Mouse (Mus musculus) forebrain, embryonic 10.5 days (tissue): ENCODE measurements around the gene Slc4a8. TPM values are rescaled to one million over a fixed set of nuclear protein-coding genes. Genes with fewer than 3 reads are reported as not detected.
"Not testable (repeated sequence)": the region's sequence is repeated elsewhere in the genome, so short reads cannot be mapped to it uniquely, and the experiment has no call there.

ENCODE experiments used
- DNase-seq: peaks from one replicate; pipeline ENCODE4 v3.0.0-alpha.2; 2017; ENCODE audit warnings: low spot score; ENCODE audit errors: extremely low spot score
- H3K27ac ChIP-seq: fragments of 300-500 bp; sonication (generic); 2 replicates; pipeline ENCODE4 v1.5.1; 2016; ENCODE audit warnings: mild to moderate bottlenecking
- H3K27me3 ChIP-seq: fragments of 300-500 bp; sonication (generic); 2 replicates; pipeline ENCODE4 v1.6.1; 2016; ENCODE audit warnings: mild to moderate bottlenecking; ENCODE audit not compliant: poor library complexity, severe bottlenecking
- H3K36me3 ChIP-seq: fragments of 300-500 bp; sonication (generic); replicated peaks from 2 replicates; pipeline ENCODE4 v1.6.1; 2016; ENCODE audit warnings: mild to moderate bottlenecking, moderate library complexity
- H3K4me1 ChIP-seq: fragments of 300-500 bp; sonication (generic); 2 replicates; pipeline ENCODE4 v1.6.1; 2016
- H3K4me3 ChIP-seq: fragments of 300-500 bp; sonication (generic); 2 replicates; pipeline ENCODE4 v1.5.1; 2016; ENCODE audit warnings: mild to moderate bottlenecking, moderate library complexity
- H3K9me3 ChIP-seq: fragments of 300-500 bp; sonication (generic); 2 replicates; pipeline ENCODE4 v1.6.1; 2016; ENCODE audit warnings: mild to moderate bottlenecking, moderate library complexity
- WGBS: fragments of 180-500 bp; shearing (Covaris S2); methylation state at CpG from one replicate; pipeline ENCODE4 v1.1.7; 2016; 5-methylcytosine and 5-hydroxymethylcytosine counted together
- polyA plus RNA-seq: library from polyadenylated mRNA; unstranded; fragments of >200 nt; fragmentation: Nextera tagmentation; extraction: Ambion mirVana; gene quantifications from 2 replicates; pipeline ENCODE4 v1.2.1, GENCODE M21; 2016

Gene Slc4a8
- polyA plus RNA-seq, 1 experiment from 2014 or later, result 10.8 TPM

- Histone ChIP-seq H3K27me3 (peaks cover 15% of the 10 kb centered on the region), H3K4me1 (peaks cover 32% of the 10 kb centered on the region), H3K9me3 (no peaks in the 10 kb centered on the region), H3K27ac (no peak overlapping the region), H3K36me3 (peaks cover 11% of the 10 kb centered on the region), H3K4me3 (no peak overlapping the region)
- DNase-seq, result no peak
- WGBS, result 85% methylated on average over 16 of the region's 16 CpGs
Measured at GRCm38 (mm10) chr15:100764163-100764951, 2.8 kb downstream of the Slc4a8 start.

- DNase-seq, result no peak
- Histone ChIP-seq H3K27me3 (peaks cover 15% of the 10 kb centered on the region), H3K4me3 (no peak overlapping the region), H3K9me3 (peaks cover 3% of the 10 kb centered on the region; the same call in 1 of the 2 replicates), H3K36me3 (peaks cover 25% of the 10 kb centered on the region), H3K27ac (no peak overlapping the region), H3K4me1 (peaks cover 17% of the 10 kb centered on the region)
- WGBS, result 74% methylated on average over 9 of the region's 9 CpGs
Measured at GRCm38 (mm10) chr15:100766826-100767225, 5.3 kb downstream of the Slc4a8 start.

DNA sequence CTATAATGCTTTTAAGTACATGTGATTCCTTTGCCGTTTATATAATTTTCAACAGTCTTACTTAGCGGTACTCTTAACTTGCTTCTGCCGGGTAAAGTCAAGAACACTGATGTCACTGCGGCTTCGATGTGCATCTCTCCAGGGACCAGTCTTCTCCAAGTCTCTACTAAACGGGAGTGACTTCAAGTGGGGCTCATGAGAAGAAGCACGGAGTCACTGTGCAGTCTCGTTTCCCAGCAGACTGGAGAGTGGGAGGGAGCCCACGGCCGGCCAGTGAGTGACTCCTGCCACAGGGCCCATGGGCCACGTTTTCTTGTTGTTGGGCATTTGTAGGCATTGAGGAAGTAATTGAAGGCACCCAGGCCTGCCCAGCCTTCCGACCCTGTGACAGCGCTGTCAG lies 6.3 kb downstream of the Slc4a8 start:
- no peak for DNase-seq
- peaks cover 25% of the 10 kb centered on the region for H3K36me3 ChIP-seq
- H3K27ac ChIP-seq, result no peak overlapping the region
- peaks cover 6% of the 10 kb centered on the region for H3K27me3 ChIP-seq
- WGBS, result 88% methylated on average over 13 of the region's 13 CpGs
- peaks cover 7% of the 10 kb centered on the region for H3K4me1 ChIP-seq
- peaks cover 3% of the 10 kb centered on the region; the same call in 1 of the 2 replicates for H3K9me3 ChIP-seq
- H3K4me3 ChIP-seq, result no peak overlapping the region

- H3K4me3 ChIP-seq, H3K27me3 ChIP-seq, H3K9me3 ChIP-seq, H3K4me1 ChIP-seq, DNase-seq, H3K27ac ChIP-seq: not testable (repeated sequence)
- H3K36me3 ChIP-seq, result peaks cover 25% of the 10 kb centered on the region
- 92% methylated on average over 4 of the region's 4 CpGs for WGBS
Measured at GRCm38 (mm10) chr15:100769023-100769422, 7.5 kb downstream of the Slc4a8 start.

DNA sequence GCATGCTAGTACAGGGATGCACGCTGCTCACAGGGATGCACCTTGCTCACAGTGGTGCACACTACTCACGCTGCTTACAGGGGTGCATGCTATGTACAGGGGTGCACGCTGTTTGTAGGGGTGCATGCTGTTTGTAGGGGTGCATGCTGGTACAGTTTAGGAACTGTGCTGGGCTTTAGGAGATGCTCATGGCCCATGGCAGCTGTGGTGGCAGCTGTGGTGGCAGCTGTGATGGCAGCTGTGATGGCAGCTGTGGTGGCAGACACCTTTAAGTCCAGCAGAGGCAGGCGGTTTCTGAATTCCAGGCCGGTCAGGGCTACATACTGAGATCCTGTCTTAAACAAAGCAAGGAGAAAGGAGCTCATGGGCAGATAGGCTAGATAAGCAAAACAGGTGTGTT lies 8.8 kb downstream of the Slc4a8 start:
- no peak overlapping the region for H3K27ac ChIP-seq
- peaks cover 16% of the 10 kb centered on the region for H3K4me1 ChIP-seq
- no peak overlapping the region for H3K4me3 ChIP-seq
- peaks cover 25% of the 10 kb centered on the region for H3K36me3 ChIP-seq
- no peaks in the 10 kb centered on the region for H3K27me3 ChIP-seq
- 93% methylated on average over 5 of the region's 5 CpGs for WGBS
- no peak for DNase-seq
- H3K9me3 ChIP-seq, result peaks cover 3% of the 10 kb centered on the region; the same call in 1 of the 2 replicates

GRCm38 (mm10) chr15:100772685-100773084 lies 11.1 kb downstream of the Slc4a8 start:
- H3K27me3 ChIP-seq, result 0 out of 2 replicates have a peak, but pooled peaks cover 17% of the 10 kb centered on the region
- DNase-seq, result no peak
- no peak overlapping the region for H3K27ac ChIP-seq
- no peak overlapping the region for H3K4me3 ChIP-seq
- H3K36me3 ChIP-seq, result peaks cover 25% of the 10 kb centered on the region
- H3K4me1 ChIP-seq, result peaks cover 32% of the 10 kb centered on the region
- 88% methylated on average over 4 of the region's 4 CpGs for WGBS
- peaks cover 3% of the 10 kb centered on the region; the same call in 1 of the 2 replicates for H3K9me3 ChIP-seq

- H3K4me3 ChIP-seq, DNase-seq, H3K27ac ChIP-seq, H3K9me3 ChIP-seq: not testable (repeated sequence)
- 0 out of 2 replicates have a peak, but pooled peaks cover 17% of the 10 kb centered on the region for H3K27me3 ChIP-seq
- WGBS, result 95% methylated on average over 6 of the region's 6 CpGs
- peaks cover 34% of the 10 kb centered on the region for H3K4me1 ChIP-seq
- H3K36me3 ChIP-seq, result peaks cover 14% of the 10 kb centered on the region; the same call in 1 of the 2 replicates
Measured at GRCm38 (mm10) chr15:100773859-100774258, 12.3 kb downstream of the Slc4a8 start.

DNA sequence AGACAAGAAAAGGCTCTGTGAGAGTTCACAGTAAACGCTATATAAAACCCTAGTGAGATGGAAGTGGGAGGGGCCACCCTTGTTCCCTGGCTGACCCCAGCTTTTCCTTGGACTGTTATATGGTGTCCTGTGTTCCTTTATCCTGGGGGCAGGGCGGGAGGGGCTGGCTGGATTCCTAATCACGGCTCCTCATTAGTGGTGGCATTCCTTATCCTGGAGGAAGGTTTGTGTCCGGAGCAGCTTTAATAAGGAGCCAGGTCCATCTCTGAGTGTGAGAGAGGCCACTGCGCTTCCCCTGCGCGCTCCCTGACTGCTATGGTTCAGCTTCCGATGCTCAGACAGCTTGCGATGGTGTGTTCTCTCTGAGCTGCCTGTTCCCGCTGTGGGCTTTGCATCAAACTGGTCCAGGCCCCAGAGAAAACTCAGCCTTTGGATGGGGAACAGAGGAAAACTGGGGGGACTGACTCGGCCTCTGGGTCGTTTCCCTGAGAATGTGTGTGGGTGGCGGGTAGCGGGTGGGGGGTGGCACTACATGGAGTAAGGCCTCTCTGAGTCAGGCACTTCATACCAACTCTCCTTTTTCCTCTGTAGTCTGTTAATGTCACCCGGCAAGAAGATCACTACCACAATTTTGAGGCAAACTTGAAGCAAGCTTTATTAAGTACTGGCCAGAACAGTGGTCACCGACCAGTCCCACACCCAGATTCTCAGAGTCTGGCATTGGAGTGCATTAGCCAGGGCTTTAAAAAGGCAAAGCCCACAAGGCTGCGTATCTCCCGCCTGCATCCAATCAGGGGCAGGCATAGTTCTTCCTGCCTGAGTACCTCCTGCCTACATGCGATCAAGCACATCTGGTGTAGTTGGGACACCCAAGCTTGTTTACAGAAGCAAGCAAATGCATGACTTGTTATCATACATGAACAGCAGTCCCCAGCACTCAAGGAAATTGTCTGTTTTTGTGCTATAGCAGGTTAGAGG lies 13.9 kb downstream of the Slc4a8 start:
- DNase-seq, result peak; percentile 30
- Histone ChIP-seq H3K9me3 (peaks cover 3% of the 10 kb centered on the region; the same call in 1 of the 2 replicates), H3K36me3 (peaks cover 6% of the 10 kb centered on the region; the same call in 1 of the 2 replicates), H3K4me1 (peaks cover 43% of the 10 kb centered on the region), H3K27me3 (0 out of 2 replicates have a peak, but pooled peaks cover 17% of the 10 kb centered on the region), H3K4me3 (no peak overlapping the region), H3K27ac (peak overlapping the region; percentile 22)
- WGBS, result 35% methylated on average over 19 of the region's 19 CpGs

GRCm38 (mm10) chr15:100776424-100776823 lies 14.9 kb downstream of the Slc4a8 start:
- 94% methylated on average over 3 of the region's 3 CpGs for WGBS
- Histone ChIP-seq H3K9me3 (no peaks in the 10 kb centered on the region), H3K36me3 (no peaks in the 10 kb centered on the region), H3K27me3 (0 out of 2 replicates have a peak, but pooled peaks cover 17% of the 10 kb centered on the region), H3K4me1 (peaks cover 44% of the 10 kb centered on the region), H3K27ac (no peak overlapping the region), H3K4me3 (no peak overlapping the region)
- DNase-seq, result no peak

GRCm38 (mm10) chr15:100777020-100778016 lies 15.8 kb downstream of the Slc4a8 start:
- no peak for DNase-seq
- no peak overlapping the region for H3K4me3 ChIP-seq
- WGBS, result 80% methylated on average over 32 of the region's 32 CpGs
- H3K27me3 ChIP-seq, result 0 out of 2 replicates have a peak, but pooled peaks cover 17% of the 10 kb centered on the region
- H3K36me3 ChIP-seq, result no peaks in the 10 kb centered on the region
- H3K9me3 ChIP-seq, result no peaks in the 10 kb centered on the region
- no peak overlapping the region for H3K27ac ChIP-seq
- peaks cover 44% of the 10 kb centered on the region for H3K4me1 ChIP-seq

DNA sequence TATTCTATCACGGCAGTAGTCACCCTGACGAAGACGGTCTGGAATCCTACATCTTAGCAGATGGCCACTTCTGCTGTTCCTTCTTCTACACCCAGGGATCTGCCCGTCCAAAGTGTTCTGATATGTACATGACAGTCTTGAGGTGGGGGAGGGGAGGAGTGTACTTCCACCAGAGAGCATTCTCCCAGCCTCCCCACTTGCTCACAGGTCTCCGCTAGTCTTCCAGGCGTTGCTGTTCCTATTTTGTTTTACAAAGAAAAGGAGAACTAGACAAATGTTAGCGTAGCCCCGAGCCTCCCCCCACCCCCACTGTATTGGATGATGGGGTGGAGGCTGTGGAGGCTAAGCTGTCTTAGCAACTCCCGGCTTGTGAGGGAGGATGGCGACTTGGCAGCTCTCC lies 18.3 kb downstream of the Slc4a8 start:
- H3K36me3 ChIP-seq, result peaks cover 19% of the 10 kb centered on the region
- peaks cover 35% of the 10 kb centered on the region for H3K4me1 ChIP-seq
- no peak overlapping the region for H3K4me3 ChIP-seq
- H3K9me3 ChIP-seq, result no peaks in the 10 kb centered on the region; the same call in 1 of the 2 replicates
- WGBS, result 78% methylated on average over 10 of the region's 10 CpGs
- H3K27me3 ChIP-seq, result 0 out of 2 replicates have a peak, but pooled peaks cover 17% of the 10 kb centered on the region
- no peak overlapping the region for H3K27ac ChIP-seq
- no peak for DNase-seq
